Mouse (Mus musculus) embryonic facial prominence, embryonic 14.5 days (tissue): ENCODE results near the gene Tbk1. TPM values are rescaled to one million over a fixed set of nuclear protein-coding genes. Genes with fewer than 3 reads are reported as not detected.

ENCODE experiments used
- ATAC-seq: fragments of 200-750 bp; cut with Nextera tagmentation; 2 replicates; pipeline ENCODE4 v1.8.0; 2017; ENCODE audit warnings: low read depth, moderate number of reproducible peaks, moderate TSS enrichment
- DNase-seq: peaks from one replicate; pipeline ENCODE4 v3.0.0-alpha.2; 2015; ENCODE audit warnings: low spot score
- H3K27ac ChIP-seq: fragments of 300-500 bp; sonication (generic); replicated peaks from 2 replicates; pipeline ENCODE4 v1.5.1; 2014; ENCODE audit warnings: low read depth, mild to moderate bottlenecking, low read length, moderate library complexity
- H3K27me3 ChIP-seq: fragments of 300-500 bp; sonication (generic); replicated peaks from 2 replicates; pipeline ENCODE4 v1.6.1; 2014; ENCODE audit warnings: low read length; ENCODE audit not compliant: control insufficient read depth, insufficient read depth
- H3K36me3 ChIP-seq: fragments of 300-500 bp; sonication (generic); 2 replicates; pipeline ENCODE4 v1.6.1; 2014; ENCODE audit warnings: low read length, mixed read lengths; ENCODE audit not compliant: control insufficient read depth, insufficient read depth
- H3K4me1 ChIP-seq: fragments of 300-500 bp; sonication (generic); 2 replicates; pipeline ENCODE4 v1.6.1; 2014; ENCODE audit warnings: antibody characterized with exemption, low read length; ENCODE audit not compliant: control insufficient read depth, insufficient read depth
- H3K4me2 ChIP-seq: fragments of 300-500 bp; sonication (generic); 2 replicates; pipeline ENCODE4 v1.6.1; 2014; ENCODE audit warnings: low read depth, mild to moderate bottlenecking, low read length, moderate library complexity, mixed read lengths
- H3K4me3 ChIP-seq: fragments of 300-500 bp; sonication (generic); 2 replicates; pipeline ENCODE4 v1.5.1; 2014; ENCODE audit warnings: low read depth, mild to moderate bottlenecking, low read length
- H3K9ac ChIP-seq: fragments of 300-500 bp; sonication (generic); 2 replicates; pipeline ENCODE4 v1.6.1; 2014; ENCODE audit warnings: low read depth, mild to moderate bottlenecking, low read length, moderate library complexity, mixed read lengths
- H3K9me3 ChIP-seq: fragments of 300-500 bp; sonication (generic); 2 replicates; pipeline ENCODE4 v1.6.1; 2016; ENCODE audit warnings: low read length; ENCODE audit not compliant: control insufficient read depth
- WGBS: fragments of 180-500 bp; shearing (Covaris S2); extraction: QIAGEN DNeasy Blood & Tissue Kit; methylation state at CpG from one replicate; pipeline ENCODE4 v1.1.7; 2014; 5-methylcytosine and 5-hydroxymethylcytosine counted together
- polyA plus RNA-seq: library from polyadenylated mRNA; unstranded; fragments of >200 nt; fragmentation: Nextera tagmentation; extraction: Ambion mirVana; gene quantifications from 2 replicates; pipeline ENCODE4 v1.2.1, GENCODE M21; 2014

Gene Tbk1
- polyA plus RNA-seq, 1 experiment from 2014 or later, result 28.6 TPM

DNA sequence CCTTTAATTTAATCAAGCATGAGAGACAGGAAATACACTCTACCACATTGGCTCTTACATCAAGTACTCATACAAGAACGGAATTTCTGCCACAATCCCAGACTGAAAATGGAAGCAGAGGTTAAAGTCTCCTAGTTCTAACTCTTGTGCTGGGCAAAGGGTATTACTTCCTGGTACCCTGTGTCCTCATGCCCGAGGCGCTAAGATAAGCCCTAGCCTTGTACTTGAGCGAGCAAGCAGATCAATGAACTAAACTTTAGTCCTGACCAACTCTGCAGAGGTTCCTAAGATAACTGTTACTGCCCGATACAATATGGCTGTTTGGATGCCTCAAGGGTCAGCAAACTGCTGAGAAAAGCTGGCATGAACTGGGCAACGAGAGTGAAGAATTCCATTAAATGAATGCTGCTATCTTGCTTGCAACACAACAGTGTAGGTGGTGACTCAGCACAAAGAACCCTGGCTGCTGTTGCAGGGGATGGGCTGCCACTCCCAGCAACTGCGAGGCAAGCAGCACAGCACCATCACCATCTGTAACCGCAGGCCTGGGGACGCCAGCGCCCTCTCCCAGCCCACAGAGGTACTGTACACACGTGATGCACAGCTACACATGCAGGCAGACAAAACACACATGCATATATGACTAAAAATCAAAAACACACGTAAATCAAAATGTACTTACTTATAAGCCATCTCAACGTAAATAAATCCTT is 18.2 kb upstream of the Tbk1 start:
- Histone ChIP-seq H3K9ac (no peak overlapping the region), H3K4me3 (no peak overlapping the region), H3K27me3 (no peaks in the 10 kb centered on the region), H3K4me1 (no peaks in the 10 kb centered on the region), H3K4me2 (no peak overlapping the region), H3K9me3 (no peaks in the 10 kb centered on the region), H3K27ac (no peak overlapping the region), H3K36me3 (peaks cover 98% of the 10 kb centered on the region)
- DNase-seq (no peak), ATAC-seq (no peak)
- WGBS, result 94% methylated on average over 13 of the region's 13 CpGs

DNA sequence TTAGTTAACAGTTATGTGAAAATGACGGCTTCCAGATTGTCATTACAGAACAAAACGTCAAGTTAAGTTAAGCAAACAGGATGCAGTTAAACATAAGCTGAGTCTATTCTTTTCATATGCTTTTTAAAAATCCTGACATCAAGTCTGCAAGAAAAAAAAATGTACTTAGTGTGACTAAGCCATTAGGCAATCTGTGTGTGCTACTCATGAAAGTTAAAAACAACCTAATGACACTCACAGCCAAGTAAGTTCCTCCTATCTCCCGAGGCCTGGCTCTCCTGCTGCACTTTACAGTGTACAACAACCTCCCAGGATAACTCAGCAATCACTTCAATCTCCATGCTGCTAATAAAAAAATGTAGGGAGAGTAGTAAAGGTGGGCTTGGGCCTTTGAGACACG is 17.0 kb upstream of the Tbk1 start:
- H3K27ac ChIP-seq, result no peak overlapping the region
- H3K4me3 ChIP-seq, result no peak overlapping the region
- H3K4me1 ChIP-seq, result no peaks in the 10 kb centered on the region
- no peak overlapping the region for H3K4me2 ChIP-seq
- ATAC-seq, result no peak
- no peaks in the 10 kb centered on the region for H3K9me3 ChIP-seq
- no peak for DNase-seq
- no peaks in the 10 kb centered on the region for H3K27me3 ChIP-seq
- H3K36me3 ChIP-seq, result peaks cover 100% of the 10 kb centered on the region
- no peak overlapping the region for H3K9ac ChIP-seq
- WGBS, result 82% methylated on average over 4 of the region's 4 CpGs

DNA sequence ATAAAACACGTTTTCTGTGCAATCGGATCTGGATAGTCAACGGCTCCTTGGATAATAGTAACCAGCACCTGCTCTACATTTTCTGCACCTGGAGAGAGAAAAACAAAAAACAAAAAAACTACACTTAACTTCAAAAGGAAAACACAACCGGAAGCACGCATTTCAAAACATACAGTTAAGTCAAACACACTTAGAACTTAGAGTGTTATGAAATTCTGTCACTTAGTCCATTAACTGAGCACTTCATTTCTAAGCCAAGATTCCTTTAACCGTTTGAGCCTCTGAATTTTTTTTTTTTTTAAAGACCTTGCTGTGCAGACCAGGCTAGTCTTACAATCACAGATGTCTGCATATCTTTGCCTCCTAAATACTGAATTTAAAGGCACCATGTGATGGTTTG is 14.7 kb upstream of the Tbk1 start:
- Histone ChIP-seq H3K27me3 (no peaks in the 10 kb centered on the region), H3K27ac (no peak overlapping the region), H3K4me3 (no peak overlapping the region), H3K4me2 (no peak overlapping the region), H3K36me3 (peaks cover 100% of the 10 kb centered on the region), H3K9me3 (no peaks in the 10 kb centered on the region), H3K4me1 (no peaks in the 10 kb centered on the region), H3K9ac (no peak overlapping the region)
- ATAC-seq, result 0 out of 2 replicates have a peak, but pooled peaks have one; percentile 16
- no peak for DNase-seq
- WGBS, result 76% methylated on average over 6 of the region's 6 CpGs

DNA sequence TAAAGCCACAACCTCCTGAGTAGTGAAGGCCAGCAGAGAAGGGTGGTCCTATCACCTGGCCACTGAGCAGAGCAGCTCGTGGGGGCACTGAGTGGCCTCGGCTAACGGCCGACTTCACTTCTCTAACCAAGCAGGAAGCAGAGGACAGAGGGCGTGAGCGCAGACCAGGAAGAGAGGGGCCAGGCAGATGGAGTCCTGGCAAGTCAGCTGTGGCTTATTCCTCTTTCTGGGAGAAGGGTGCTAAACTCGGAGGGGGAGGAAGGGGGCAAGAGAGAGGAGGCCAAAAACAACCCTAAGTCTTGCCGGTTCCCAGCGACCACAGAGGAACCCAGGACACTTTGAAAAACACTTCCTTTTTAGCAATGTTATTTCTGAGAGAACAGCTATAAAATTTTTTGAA is 10.0 kb upstream of the Tbk1 start:
- Histone ChIP-seq H3K27ac (no peak overlapping the region), H3K4me3 (no peak overlapping the region), H3K36me3 (peaks cover 94% of the 10 kb centered on the region), H3K4me2 (no peak overlapping the region), H3K4me1 (no peaks in the 10 kb centered on the region), H3K27me3 (no peaks in the 10 kb centered on the region), H3K9me3 (no peaks in the 10 kb centered on the region), H3K9ac (no peak overlapping the region)
- DNase-seq, result no peak
- WGBS, result 85% methylated on average over 9 of the region's 9 CpGs
- no peak for ATAC-seq

DNA sequence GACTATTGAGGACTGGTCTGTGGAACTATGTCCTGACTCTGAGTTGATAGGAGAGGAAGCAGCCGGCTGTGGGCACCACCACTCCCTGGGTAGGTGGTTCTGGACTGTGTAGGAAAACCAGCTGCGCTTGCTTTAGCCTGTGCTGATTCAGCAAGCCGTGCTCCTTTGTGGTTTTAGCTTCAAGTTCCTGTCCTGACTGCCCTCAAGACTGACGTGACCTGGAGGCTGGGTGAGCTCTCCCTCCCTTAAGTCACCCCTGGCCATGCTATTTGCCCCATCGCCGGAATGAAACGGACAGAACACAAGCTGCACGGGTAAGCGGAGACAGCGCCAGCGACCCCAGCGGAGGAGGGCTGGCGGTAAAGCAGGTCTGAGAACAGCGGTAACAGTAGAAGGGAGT is 4.5 kb upstream of the Tbk1 start:
- ATAC-seq (no peak), DNase-seq (peak; percentile 7)
- no peak overlapping the region for H3K4me3 ChIP-seq
- H3K27me3 ChIP-seq, result no peaks in the 10 kb centered on the region
- WGBS, result 88% methylated on average over 14 of the region's 14 CpGs
- peaks cover 47% of the 10 kb centered on the region for H3K36me3 ChIP-seq
- no peaks in the 10 kb centered on the region for H3K4me1 ChIP-seq
- H3K9me3 ChIP-seq, result no peaks in the 10 kb centered on the region
- no peak overlapping the region for H3K4me2 ChIP-seq
- H3K27ac ChIP-seq, result no peak overlapping the region; the same call in 1 of the 2 replicates
- no peak overlapping the region for H3K9ac ChIP-seq

DNA sequence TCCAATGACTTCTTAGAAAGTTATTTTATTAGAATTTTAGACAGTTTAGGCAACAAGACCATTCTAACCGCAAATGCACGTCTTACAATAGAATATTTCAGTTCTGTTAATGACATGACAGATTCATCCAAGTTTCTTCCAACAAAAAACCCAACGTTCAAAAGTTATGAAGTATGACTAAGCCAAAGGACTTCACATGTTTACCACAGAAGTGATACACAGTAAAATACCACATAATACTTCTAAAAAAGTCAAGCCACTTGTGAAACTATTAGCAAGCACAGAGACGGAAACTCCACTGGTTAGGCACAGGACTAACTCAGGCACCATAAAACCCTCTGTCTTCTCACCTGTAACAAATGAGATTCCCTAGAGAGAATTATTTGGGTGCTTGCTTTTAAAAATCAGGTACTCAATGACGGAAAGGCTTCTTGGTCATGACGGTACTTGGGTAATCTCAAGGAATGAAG is 819 bp upstream of the Tbk1 start:
- WGBS, result 58% methylated on average over 6 of the region's 6 CpGs
- no peaks in the 10 kb centered on the region for H3K9me3 ChIP-seq
- ATAC-seq, result no peak
- H3K27ac ChIP-seq, result no peak overlapping the region
- peak overlapping the region; percentile 95 for H3K9ac ChIP-seq
- peak overlapping the region; percentile 73 for H3K4me2 ChIP-seq
- peak overlapping the region; percentile 84 for H3K4me3 ChIP-seq
- H3K36me3 ChIP-seq, result peaks cover 25% of the 10 kb centered on the region
- DNase-seq, result no peak
- no peaks in the 10 kb centered on the region for H3K27me3 ChIP-seq
- H3K4me1 ChIP-seq, result peaks cover 8% of the 10 kb centered on the region

DNA sequence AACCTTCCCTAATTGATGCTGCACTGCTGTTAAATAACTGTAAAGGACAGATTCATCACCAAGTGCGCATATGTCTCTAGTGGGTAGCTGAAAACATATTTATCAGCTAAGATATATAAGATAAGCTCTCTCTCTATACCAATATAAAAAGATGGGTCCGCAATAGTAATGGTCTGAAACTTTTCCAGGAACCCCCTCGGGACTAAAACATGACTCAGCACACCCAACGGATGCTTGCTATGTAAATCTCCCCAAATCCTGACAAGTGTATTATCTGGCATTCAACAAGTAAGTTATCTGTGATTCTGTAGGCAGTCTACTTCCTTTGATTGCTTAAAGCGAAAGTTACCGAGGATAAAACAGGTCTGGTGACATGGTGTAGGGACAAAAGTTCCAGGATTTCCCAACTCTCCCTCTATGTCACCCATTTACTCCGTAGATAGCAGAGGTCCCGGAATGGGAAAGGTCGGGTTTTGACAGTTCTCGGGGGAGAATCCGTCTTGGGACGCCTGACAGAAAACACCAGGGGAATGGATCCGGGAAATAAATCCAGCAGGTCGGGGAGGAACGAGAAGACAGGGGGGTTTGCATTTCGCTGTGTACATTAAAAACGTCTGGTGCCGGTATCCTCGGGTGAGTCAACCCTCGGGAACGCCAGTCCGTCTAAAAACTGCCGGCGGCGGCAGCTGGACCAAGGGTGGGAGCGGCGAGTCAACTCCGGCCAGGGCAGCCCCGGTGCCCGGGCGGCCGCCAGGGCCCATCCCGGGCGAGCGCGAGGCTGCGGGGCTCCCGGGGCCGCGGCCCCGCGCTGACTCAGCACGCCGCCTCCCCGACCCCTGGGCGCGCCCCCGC is 570 bp downstream of the Tbk1 start:
- peak overlapping the region; percentile 84 for H3K4me3 ChIP-seq
- DNase-seq (peak; percentile 24), ATAC-seq (peak; percentile 69)
- peaks cover 29% of the 10 kb centered on the region for H3K36me3 ChIP-seq
- peak overlapping the region; percentile 81 for H3K27ac ChIP-seq
- WGBS, result 4% methylated on average over 29 of the region's 48 CpGs
- no peaks in the 10 kb centered on the region for H3K27me3 ChIP-seq
- peak overlapping the region; percentile 73 for H3K4me2 ChIP-seq
- peaks cover 8% of the 10 kb centered on the region for H3K4me1 ChIP-seq
- H3K9ac ChIP-seq, result peak overlapping the region; percentile 95
- no peaks in the 10 kb centered on the region for H3K9me3 ChIP-seq

DNA sequence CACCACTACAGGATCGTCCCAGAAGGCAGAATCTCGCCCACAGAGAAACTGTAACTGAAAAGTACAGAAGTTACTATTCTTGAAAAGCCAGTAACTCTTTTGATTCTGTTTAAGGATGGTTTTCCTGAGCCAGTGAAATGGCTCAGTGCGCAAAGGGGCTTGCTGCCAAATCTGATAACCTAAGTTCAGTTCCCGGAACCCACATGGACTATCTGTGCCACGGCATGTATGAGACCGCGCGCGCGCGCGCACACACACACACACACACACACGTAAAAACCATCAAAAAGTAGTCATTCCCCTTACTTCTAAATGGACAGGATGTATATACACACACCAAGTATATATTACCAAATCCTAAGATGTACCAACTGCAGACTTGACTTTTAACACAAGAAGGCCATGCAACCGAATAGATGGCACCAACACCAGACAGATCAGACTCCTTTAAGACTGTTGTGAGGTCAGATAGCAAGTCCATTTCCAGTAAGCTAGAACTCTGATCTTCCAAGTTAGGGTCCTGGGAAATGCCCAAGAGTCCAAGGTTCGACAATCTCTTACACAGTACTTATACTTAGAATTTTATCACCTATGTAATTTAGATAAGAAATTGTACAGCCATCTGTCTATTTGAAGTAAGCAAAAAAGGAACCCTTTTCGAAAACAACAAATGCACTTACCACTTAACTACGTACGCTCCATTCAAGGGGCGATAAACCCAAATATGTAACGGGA is 1.4 kb downstream of the Tbk1 start:
- H3K27ac ChIP-seq, result no peak overlapping the region
- DNase-seq (no peak), ATAC-seq (no peak)
- H3K27me3 ChIP-seq, result no peaks in the 10 kb centered on the region
- H3K4me3 ChIP-seq, result peak overlapping the region; percentile 84
- peak overlapping the region; percentile 95 for H3K9ac ChIP-seq
- no peaks in the 10 kb centered on the region for H3K9me3 ChIP-seq
- peak overlapping the region; percentile 73 for H3K4me2 ChIP-seq
- WGBS, result 86% methylated on average over 20 of the region's 20 CpGs
- H3K36me3 ChIP-seq, result peaks cover 34% of the 10 kb centered on the region
- peaks cover 8% of the 10 kb centered on the region for H3K4me1 ChIP-seq
